Mouse (Mus musculus) central nervous system, embryonic 11.5 days (tissue): ENCODE results near the gene Sema6b. TPM values are rescaled to one million over a fixed set of nuclear protein-coding genes. Genes with fewer than 3 reads are reported as not detected.

Source experiments
- polyA plus RNA-seq: library from polyadenylated mRNA; depleted of rRNA; stranded (reverse); fragments of >200 nt; gene quantifications from 2 replicates; pipeline ENCODE4 v1.2.3, GENCODE M21; 2012; rRNA removed

Gene Sema6b
- 7.0 and 7.3 TPM in 2 replicates for polyA plus RNA-seq

DNA sequence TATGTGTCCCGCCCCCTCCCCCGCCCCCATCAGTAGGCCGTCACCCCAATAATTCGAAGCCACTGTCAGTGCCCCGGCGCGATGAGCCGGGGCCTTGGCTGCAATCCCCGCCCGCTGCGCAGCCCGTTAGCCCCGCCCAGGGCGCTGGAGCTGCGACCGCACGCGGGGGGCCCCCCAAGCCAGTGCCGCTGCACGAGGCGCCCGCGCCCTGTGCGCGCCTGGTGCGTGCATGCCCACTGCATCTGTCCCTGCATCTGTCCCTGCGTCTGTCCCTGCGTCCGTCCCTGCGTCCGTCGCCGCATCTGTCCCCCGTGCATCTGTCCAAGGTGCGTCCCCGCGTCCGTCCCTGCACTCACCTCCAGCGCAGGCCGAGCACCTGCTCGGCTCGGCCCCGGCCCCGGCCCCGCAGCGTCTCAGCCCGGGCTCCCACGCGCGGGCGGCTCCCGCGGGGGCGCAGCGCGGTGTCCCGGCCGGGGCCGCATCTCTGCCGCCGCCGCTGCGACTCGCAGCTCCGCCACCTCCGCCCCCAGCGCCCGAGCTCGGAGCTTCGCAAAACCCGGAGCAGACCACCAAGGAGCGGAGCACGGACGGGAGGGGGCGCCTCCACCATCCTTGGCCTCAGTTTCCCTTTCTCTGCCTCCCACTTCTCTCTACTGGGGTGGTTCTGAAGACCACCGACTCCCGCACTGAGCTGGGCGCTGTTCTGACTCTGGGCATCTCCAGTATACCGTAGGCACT is at the start of gene Sema6b:
Sema6b (minus strand) TSS at position 486 of the 738 bp plus-strand sequence.

GRCm38 (mm10) chr17:56183658-56184103 is 43.5 kb upstream of the Sema6b start, which contains the start of gene Mydgf:
Gene Mydgf (minus strand): TSS chr17:56183920.

DNA sequence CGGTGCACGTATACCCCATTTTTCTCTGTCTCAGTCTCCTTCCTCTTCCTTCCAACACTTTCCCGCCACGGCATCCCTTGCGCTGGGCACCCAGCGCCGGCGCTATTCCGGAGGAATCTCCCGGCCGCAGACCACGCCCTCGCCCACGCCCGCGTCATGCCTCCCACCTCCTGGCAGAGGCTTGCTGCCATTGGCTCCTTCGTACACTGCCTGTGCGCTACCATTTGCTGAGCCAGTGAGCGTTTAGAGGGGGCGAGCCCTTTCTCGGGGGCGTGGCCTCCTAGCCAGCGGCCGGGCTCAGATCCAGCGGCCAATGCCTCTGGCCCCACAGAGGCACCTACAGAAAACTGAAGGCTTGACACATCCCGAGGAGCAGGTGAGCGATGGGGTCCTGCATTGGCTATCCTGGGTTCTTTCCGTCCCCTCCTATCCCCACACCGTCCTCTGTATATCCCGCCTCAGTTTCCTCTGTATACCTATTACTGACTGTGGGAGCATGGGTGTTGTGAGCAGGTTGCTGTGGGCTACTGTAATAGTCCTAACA is 22.2 kb upstream of the Sema6b start, which contains the start of gene Tnfaip8l1:
Tnfaip8l1 (plus strand) TSS at position 247 of the 544 bp plus-strand sequence.

DNA sequence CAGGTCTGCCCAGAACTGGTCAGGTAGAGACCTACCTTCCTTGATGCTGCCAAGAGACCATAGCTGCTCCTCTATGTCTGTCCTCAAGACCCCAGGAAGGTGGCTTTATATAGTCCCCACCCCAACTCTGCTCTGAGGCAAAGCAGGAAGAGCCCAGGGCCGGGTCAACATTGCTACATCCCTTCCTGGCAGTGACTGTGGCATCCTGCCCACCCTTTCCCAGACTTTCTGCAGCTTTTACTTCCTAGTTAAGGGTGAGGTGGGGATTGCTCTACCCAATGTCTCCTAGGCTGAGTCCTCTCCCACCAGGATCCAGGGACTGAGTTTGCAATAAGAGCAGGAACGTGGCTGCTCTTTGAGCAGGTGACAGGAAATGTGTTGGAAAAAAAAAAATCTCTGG is 18.3 kb downstream of the Sema6b start, which contains the start of gene Lrg1:
Lrg1 (minus strand) TSS at position 176 of the 400 bp plus-strand sequence.

DNA sequence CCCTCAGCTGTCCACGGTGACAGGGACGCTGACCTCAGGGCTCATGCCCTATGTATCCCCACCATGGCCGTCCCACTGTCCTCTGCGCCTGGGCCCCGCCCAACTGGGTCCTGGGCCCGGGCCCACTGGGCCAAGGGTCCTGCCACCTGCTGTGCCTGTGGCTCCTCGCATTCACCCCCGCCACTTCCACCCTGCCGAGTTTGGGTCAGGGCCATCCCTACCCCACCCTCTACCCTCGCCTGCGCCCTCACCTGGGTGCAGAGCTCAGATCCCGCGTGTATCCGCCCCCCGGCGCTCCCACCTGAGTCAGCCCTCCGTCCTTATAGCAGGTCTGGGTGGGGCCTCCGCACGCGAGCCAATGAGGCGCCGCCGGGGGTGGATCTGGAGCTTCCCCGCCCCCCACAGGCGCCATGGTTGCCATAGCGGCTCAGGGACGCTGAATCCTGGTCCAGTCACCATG is 22.9 kb downstream of the Sema6b start, which contains the start of gene Plin5:
Plin5 (minus strand) TSS at position 346 of the 460 bp plus-strand sequence.

GRCm38 (mm10) chr17:56109219-56110051 is 30.7 kb downstream of the Sema6b start, which contains the start of gene Plin4:
Gene Plin4 (minus strand): TSS chr17:56109803.

DNA sequence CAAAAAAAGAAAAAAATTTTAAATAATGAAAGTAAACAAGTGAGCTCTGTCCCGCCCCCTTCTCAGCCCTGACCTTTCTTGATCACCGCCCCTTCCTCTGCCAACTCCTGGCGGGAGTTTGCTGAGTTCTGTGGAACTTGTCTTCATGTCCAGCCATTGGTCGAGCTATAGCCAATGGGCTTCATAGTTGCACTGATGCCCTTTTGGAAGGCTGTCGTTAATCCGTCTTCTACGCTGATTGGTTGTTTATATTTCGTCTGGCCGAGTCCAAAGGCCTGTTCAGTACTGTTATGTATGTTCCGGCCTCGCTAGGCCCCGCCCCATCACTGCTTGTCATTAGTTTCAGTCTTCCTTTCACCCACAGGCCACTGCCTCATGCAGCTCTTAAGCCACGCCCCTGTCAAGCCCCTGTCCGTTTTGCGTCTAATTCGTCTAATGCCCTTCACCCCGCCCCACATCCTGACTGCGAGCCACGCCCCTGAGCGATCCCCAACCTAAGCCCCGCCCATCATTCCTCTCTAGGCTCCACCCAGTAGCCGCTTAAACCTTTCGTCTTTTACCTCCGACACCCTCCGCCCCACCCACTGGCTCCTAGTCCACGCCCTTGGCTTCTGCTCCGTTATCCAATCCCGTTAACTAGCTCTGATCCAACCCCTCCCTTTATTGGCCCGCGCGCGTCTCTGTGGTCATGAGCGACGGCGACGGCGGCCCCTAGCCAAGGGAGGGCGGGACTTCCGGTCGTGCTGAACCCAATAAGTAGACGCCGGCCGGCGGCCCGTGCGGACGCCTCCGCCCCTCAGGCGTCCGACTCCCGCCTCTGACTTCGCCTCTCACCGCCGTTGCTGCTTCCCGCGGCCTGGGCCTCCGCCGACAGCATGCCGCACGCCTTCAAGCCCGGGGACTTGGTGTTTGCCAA is 61.0 kb downstream of the Sema6b start, which contains the start of gene Hdgfl2:
Hdgfl2 (plus strand) TSS at position 755 of the 916 bp plus-strand sequence.

GRCm38 (mm10) chr17:56074827-56075208 is 65.3 kb downstream of the Sema6b start, which contains the start of gene Ubxn6:
Gene Ubxn6 (minus strand): TSS chr17:56075028.

Other genes with a start within 250 kb of the Sema6b start
- gene Zfp959, start 248.2 kb downstream of the Sema6b start, polyA plus RNA-seq = 6.1 and 10.3 TPM in 2 replicates
- 2.0 and 3.3 TPM in 2 replicates for gene Zfp119b, start 190.8 kb downstream of the Sema6b start, polyA plus RNA-seq
- 1.7 and 2.3 TPM in 2 replicates for gene Ebi3, start 187.7 kb downstream of the Sema6b start, polyA plus RNA-seq
- gene Yju2, start 181.2 kb downstream of the Sema6b start, polyA plus RNA-seq = 18.2 and 21.1 TPM in 2 replicates
- gene Shd, start 169.9 kb downstream of the Sema6b start, polyA plus RNA-seq = 104 and 121 TPM in 2 replicates
- 49.5 and 55.5 TPM in 2 replicates for gene Fsd1, start 153.8 kb downstream of the Sema6b start, polyA plus RNA-seq
- gene Stap2, start 134.8 kb downstream of the Sema6b start, polyA plus RNA-seq = 4.7 and 5.8 TPM in 2 replicates
- gene Mpnd, start 134.6 kb downstream of the Sema6b start, polyA plus RNA-seq = 164 and 185 TPM in 2 replicates
- 77.7 and 92.3 TPM in 2 replicates for gene Sh3gl1, start 103.7 kb downstream of the Sema6b start, polyA plus RNA-seq
- 35.8 and 121 TPM in 2 replicates for gene Chaf1a, start 99.9 kb downstream of the Sema6b start, polyA plus RNA-seq
- 47.3 and 53.2 TPM in 2 replicates for gene Ubxn6, start 65.3 kb downstream of the Sema6b start, polyA plus RNA-seq
- 143 and 299 TPM in 2 replicates for gene Hdgfl2, start 60.7 kb downstream of the Sema6b start, polyA plus RNA-seq
- gene Plin4, start 30.5 kb downstream of the Sema6b start, polyA plus RNA-seq = 0.04 and 0.06 TPM in 2 replicates
- gene Plin5, start 22.7 kb downstream of the Sema6b start, polyA plus RNA-seq = 0.11 and 0.13 TPM in 2 replicates
- gene Lrg1, start 18.3 kb downstream of the Sema6b start, polyA plus RNA-seq = 0.06 and 0.07 TPM in 2 replicates
- 4.8 and 6.9 TPM in 2 replicates for gene Tnfaip8l1, start 22.1 kb upstream of the Sema6b start, polyA plus RNA-seq
- 50.1 and 59.6 TPM in 2 replicates for gene Mydgf, start 43.6 kb upstream of the Sema6b start, polyA plus RNA-seq
- gene Dpp9, start 78.6 kb upstream of the Sema6b start, polyA plus RNA-seq = 40.9 and 49.3 TPM in 2 replicates
- gene Fem1a, start 116.5 kb upstream of the Sema6b start, polyA plus RNA-seq = 13.1 and 15.6 TPM in 2 replicates
- 2.1 and 4.8 TPM in 2 replicates for gene Ticam1, start 136.4 kb upstream of the Sema6b start, polyA plus RNA-seq
- gene Plin3, start 152.5 kb upstream of the Sema6b start, polyA plus RNA-seq = 15.0 and 22.5 TPM in 2 replicates
- gene Arrdc5, start 159.9 kb upstream of the Sema6b start, polyA plus RNA-seq = not detected in 2 replicates
- gene Uhrf1, start 163.0 kb upstream of the Sema6b start, polyA plus RNA-seq = 152 and 161 TPM in 2 replicates
- gene Kdm4b, start 185.7 kb upstream of the Sema6b start, polyA plus RNA-seq = 36.0 and 42.0 TPM in 2 replicates